Mouse (Mus musculus) embryonic fibroblast, embryonic 13.5 days (primary cell): Measurements from ENCODE around the gene Sos2.

ENCODE experiments used
- CTCF ChIP-seq: IDR thresholded peaks from 2 replicates; pipeline ENCODE4 v1.5.1; 2011; ENCODE audit warnings: mild to moderate bottlenecking, control low read depth, low read length, moderate library complexity, borderline replicate concordance; ENCODE audit not compliant: insufficient read depth
- POLR2A ChIP-seq: IDR thresholded peaks from 2 replicates; pipeline ENCODE4 v1.6.1; 2011; ENCODE audit warnings: low read depth, mild to moderate bottlenecking, control low read depth, low read length, moderate library complexity

- no peak for TF ChIP-seq CTCF
- TF ChIP-seq POLR2A = no peak
Observed at GRCm38 (mm10) chr12:69649511-69649910, 32.1 kb downstream of the Sos2 start.
